Mouse (Mus musculus) brain, adult 2 months (tissue): ENCODE measurements at regions not wholly inside any gene's neighbourhood (a gene's known extent, or its start where the extent isn't known, plus 50 kb on each side); places are given as distances from the start of the nearest gene placed in this dataset.

Source experiments
- DNase-seq: peaks from one replicate; pipeline ENCODE4 v3.0.0; 2011; ENCODE audit warnings: low read depth, low spot score

DNA sequence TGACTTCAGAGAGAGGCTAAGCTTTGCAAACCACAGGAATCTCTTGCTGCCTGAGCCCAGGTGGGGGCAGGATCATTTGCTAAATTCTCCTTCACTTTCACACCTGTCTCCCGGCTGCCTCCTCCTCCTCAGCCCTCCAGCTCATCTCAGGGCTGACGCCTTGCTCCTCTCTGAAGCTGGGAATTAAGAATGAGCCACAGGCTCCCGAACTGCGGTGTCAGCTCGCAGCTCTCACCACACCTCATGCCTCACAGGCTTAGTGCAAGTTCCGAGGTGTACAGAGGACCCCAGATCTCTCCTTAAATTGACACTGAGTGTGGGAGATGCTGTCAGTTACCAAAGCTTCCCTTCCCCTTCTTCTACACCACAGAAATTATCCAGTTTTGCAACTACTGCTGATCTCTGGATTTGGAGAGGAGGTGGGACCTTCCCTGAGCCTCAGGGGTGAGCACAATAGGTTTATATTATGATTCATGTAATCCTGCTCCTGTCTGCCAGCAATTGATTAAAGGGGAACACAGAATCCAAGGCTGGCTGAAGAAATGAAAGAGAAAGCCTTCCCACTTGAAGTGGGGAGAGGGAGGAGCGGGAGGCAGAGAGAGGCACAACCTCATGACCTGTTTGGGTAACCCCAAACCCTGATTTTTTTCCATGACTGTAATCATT, 456.6 kb upstream of the Tbx3 start:
- peak; percentile 70 for DNase-seq

DNA sequence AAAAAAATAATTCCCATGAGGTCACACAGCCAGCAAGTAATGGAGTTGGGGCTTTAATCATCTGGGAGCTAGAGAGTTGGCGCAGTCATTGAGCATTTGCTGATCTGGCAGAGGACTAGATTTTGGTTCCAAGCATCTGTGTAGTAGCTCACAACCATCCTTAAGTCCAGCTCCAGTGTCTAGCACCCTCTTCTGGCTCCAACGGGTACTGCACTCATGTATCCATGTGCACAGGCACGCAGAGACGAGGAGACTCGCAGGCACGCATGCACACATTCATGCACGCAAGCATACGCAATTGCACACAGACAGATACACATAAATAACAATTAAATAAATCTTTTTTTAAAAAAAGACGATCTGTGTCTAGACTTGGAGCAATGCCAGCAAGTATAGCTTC, 455.5 kb upstream of the Tbx3 start:
- DNase-seq: no peak

DNA sequence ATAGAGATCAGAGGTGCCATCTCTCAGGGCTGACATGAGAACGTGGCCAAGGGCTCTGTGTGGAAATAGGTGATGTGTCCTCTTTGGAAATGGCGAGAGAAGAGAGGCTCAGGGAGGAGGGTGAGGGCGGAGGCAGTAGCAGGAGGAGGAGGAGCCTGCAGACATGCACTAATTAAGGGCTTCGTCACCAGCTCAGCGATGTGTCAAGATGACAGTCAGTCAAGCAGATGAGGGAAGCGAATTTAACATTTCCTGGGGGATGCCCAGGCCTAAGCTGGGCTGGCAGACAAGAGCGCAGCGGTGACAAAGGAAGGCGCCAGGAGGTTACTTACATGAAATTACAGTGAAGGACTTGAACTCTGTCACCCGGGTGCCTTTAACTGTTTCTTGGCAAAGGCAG, 455.1 kb upstream of the Tbx3 start:
- peak; percentile 21 for DNase-seq

DNA sequence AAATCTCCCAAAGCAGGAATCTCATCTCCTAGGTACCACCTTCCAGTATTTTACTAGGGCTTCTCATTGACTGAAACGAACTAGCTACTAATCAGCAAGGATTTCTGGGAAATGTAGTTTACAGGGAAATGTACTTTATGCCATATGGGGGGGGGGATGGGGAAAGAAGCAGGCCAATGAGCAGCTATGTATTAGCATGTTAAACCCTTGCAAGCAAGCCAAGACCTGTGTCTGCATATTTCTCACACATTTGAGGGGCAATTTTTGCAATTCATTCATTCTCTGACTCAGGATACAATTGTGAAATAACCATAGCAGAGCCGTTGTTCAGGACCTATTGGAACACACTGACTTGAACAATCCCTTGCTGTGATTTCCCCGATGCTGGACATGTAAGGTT, 454.3 kb upstream of the Tbx3 start:
- no peak for DNase-seq

DNA sequence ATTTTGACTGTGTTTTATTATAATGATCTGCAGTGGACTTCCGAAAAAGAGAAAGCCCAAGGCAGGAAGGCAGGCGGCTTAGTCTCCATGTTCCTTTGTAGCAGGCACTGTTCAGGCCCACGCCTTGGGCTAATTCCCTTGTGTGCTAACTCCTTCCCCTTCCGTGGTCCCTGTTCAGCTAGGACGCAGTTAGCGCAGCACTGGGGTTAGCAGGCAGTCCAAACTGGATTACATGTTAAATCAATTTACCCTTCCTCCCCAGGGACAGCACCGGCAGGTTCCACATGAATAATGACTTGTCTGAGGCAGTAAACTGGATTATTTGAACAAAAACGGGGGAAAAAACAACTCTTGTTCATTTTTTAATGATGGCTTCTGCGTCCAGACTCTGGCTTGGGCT, 453.4 kb upstream of the Tbx3 start:
- DNase-seq: no peak

DNA sequence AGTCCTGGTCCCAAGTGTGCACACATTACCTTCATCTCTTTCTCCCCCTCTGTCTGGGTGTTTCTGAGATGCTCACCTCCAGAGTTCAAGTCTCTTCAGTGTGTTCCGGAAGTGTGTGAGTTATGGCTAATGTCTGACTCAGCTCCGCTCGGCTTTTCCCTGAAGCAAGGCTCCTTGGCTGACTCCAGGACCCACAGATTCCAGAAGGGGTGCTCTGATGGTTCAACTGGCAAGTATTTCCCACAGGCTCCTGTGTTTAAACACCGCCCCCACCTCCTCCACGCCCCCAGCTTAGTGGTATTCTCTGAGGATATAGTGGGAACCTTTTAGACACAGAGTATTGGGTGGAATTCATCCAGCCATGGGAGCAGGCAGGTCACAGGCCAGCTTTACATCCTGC, 441.8 kb upstream of the Tbx3 start:
- no peak for DNase-seq

DNA sequence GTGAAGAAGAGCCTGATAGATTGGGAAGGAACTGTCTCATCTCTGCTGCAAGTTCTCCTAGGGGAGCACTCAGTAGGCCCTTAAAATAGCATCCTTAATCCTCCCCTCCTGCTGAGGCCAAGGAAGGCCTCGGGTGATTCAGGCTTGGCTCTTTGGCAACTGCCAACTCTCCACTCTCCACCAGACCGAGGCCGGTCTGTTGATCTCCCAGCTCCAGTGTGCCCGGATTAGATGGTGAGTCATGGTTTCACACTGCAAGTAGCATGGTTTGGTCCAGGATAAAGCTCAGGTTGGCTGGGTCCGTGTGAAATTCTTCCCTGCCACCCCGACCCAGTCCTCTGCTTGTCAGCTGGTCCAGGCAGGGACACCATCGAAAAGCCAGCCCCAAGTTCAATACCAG, 437.5 kb upstream of the Tbx3 start:
- DNase-seq: peak; percentile 78

DNA sequence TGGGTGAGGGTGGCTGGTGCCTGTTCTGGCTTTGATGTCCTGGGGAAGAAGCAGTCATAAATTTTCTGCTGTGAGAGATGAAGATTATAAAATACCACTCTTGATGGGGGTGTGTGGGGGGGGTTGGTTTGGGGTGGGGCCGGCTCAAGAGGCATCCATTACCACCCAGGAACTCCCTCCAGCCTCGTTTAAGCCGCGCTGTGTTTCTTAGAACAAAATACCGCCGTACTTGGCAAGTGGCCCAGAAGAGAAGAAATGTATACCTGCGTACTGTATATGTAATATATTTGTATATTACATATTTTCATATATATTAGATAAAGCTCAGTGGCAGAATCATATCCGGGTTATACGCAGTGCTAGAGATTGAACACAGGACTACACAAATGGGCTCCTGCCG, 434.6 kb upstream of the Tbx3 start:
- no peak for DNase-seq

DNA sequence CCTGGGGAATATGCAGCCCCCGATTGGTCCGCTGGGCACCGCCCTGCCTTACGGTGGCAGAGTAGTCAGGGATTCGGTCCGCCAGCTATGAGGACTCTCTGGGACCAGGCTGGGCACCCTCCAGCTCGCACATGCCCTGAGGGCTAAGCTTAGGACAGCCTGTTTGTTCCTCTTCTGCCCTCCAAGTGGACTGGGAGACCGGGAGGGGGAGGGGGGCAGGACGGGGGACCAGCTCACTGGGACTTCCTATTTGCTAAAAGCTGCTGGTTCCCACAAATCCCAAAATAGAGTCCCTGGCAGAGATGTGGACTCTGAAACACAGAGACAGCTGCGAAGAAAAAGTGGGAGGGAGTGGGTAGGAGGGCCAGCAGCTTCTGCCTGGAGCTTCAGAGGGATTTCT, 423.6 kb upstream of the Tbx3 start:
- peak; percentile 80 for DNase-seq

DNA sequence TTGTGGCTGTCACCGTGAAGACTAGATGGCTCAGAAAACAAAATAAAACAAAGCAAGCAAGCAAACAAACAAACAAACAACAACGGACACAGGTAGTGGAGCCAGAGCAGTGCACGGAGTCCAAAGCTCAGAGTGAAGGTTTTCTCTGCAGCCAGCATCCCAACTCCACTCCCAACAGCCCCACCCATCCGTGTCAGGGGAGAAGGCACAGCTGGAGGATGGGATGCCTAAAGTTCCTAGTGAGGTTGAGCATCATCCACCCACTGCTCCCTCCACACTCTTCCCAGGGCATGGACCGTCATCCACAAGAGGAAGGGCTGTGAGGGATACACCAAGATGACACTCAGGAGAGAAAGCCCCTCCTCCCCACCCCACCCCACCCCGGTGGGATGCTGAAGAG, 421.8 kb upstream of the Tbx3 start:
- DNase-seq: no peak

DNA sequence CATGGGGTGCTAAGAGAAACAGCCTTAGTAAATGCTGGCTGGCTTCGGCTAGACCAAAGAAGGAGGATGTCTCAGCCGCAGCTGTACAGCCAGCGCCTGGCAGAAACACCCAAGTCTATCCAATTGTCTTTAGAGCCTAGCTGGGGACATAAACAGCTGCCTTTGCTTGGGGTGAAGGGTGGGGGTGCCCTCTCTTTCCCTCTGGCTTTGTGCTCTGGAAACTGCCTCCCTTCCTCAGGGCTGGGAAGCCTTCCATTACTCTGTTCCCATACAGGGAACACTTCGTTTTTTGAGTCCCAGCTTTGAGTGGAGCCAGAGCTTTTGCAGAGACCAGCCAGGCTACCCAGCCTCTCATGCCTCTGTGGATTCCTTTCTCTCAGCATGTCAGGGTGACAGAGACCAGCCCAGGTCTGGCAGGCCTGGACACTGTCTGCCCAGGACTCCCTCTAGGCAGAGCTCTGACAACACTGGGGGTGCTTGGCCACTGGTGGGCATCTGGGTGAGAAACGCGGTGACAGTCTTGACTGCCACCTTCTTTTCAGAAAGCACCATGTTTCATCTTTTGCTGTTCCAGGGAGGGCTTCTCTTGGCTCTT, 421.2 kb upstream of the Tbx3 start:
- DNase-seq: no peak

DNA sequence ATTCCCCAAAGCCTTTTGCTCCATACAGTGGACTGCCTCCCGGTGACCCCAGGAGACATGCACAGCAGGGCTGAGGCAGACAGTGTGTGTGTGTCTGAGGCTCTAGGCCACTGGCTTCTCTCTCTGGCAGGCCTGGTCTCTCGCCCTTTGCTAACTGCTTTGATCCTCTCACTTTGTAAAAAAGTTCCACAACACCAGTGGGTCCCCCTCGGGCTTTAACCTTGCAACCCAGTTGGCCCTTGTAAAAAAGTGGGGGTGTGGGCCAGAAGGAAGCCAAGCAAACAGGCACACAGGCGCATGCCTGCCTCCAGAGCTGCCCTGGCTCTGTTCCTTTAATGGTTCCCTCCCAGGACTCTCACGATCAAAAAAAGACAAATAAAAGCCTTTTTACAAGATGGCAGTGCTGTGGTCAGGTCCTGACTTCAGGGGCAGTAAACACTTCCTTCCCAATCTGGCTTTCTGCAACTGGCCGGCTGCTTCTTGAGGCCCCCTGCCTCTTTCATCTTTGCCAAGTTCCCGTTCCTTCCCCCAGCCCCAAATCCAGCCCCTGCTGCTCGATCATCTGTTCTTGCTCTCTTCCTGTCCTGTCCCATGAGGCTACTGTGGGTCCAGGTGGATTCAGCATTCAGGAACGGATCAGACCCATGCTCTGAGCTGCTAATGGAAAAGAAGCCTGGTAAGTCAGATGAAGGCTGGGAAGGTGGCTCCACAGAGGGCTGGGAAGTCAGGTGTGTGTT, 419.0 kb upstream of the Tbx3 start:
- DNase-seq: no peak

DNA sequence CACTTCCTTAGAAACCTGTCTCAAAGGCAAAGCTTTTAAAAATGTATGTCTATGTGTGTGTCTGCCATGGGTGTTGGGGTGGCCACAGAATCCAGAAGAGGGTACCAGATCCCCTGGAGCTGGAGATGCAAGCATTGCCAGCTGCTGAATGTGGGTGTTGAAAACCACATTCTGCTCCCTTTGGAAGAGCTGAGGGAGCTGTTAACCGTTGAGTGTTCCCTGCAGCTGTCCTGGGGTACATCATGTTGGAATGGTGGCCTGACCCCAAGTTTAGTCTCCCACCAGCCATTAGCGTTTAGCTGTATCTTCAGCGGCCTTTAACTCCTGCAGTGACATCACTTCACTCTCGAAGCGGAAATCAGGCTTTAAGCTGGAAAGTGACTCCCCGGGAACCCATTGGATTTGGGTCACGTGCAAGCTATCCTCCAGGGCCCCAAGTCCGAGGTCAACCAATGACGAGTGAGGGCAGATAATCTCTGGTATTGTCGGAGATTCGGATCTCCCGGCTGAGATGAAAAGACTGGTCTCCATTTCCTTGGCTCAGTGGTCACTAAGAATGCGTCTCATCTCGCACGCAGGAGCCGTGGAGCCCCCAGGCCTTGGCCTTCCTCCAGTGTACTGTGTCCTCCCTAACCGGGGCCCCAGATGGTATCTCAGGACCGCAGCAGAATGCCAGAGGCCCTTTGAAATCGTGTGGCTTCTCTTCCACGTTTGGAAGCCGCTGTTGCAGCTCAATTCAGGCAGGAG, 412.9 kb upstream of the Tbx3 start:
- no peak for DNase-seq

DNA sequence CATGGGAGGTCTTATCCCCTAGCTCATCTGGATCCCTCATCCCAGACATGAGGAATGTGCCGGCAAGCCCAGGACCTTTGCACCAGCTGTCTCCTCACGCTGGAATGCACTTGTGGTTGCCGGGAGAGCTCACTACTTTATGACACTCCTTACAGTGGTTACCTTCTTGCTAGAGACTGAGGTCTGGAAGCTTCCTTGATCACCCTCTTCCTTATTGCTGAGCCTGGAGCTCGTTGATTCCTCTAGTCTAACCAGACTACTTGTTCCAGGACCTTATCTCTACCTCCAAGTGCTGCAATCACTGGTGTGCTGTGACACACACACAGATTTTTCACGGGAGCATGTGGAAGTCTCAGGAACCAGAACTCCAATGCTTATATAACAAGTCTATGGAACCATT, 411.6 kb upstream of the Tbx3 start:
- DNase-seq: no peak

DNA sequence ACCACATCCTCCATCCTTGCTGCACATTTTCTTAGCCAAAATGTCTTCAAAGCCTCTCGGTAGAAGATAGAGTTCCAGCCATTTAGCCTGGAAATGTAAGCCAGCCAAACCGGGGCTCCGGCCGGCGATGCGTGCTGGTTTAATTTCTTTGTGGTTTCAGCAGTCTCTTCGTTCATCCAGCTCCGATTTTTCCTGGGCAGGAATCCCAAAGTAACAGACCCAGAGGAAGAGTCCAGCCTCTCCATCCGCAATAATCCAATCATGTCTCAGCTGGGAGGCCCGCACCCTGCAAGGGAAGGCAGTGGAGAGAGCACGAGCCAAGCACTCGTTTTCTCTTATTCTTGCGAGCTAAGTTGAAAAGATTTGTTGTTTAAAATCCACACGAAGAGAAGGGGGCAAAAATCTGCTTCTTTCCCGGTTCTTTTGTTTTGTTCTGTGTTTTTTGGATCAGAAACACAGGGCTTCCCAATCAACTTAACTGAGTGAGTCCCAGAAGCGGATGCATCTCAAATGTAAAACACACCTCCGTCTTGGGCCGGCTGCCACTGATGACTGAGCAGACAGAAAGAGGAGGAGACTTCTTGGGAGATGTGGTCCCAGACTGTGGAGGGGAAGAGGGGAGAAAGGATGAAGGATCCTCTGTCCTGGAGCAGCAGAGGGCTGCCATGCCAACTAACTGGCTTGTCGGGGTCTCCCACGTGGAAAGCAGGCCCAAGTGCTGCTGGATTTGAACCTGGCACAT, 405.1 kb upstream of the Tbx3 start:
- DNase-seq: peak; percentile 45

DNA sequence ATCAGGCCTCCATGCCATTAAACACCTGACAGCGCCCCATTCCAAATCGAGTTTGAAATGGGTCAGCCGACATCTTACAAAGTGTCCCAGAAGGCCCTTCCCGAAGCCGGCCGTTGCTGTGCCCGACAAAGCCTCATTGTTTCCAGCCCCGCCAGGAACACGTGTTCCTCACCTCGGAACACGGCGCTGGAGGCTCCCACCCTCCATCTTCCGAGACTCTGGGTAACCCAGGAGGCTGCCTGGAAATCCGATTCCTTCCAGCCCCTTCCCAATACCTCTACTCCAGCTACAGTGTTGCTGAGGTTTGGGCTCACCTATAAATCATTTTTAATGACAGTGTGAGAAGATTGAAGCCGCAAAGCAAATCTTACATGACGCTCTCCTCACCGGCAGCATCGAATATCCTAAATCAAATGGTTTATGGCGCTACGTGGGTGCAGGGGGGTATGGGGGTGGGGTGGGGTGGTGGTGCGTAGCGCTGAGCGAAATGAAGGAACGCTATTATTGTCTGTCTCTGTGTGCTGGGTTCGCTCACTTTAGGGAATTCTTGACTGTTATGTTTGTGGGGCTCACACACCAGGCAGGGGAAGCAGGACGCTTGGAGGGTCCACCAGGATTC, 399.1 kb upstream of the Tbx3 start:
- no peak for DNase-seq

DNA sequence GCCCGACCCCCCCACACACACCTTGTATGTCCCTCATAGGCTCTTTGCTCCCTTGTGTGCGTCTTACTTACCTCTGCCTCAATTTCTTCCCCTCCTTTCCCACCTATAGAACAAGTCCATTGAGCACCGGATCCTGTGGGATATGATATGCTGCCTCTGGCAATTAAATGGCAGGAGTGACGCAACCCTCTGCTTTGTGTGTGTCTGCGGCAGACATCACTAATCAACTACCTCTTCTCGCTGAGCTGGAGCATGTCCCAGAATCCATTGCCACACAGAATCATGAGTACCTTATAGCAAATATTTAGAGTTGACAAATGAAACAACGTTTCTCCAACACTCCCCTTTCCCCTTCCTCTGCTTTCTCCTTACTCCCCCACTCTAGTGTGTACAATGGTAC, 397.3 kb upstream of the Tbx3 start:
- DNase-seq: no peak

DNA sequence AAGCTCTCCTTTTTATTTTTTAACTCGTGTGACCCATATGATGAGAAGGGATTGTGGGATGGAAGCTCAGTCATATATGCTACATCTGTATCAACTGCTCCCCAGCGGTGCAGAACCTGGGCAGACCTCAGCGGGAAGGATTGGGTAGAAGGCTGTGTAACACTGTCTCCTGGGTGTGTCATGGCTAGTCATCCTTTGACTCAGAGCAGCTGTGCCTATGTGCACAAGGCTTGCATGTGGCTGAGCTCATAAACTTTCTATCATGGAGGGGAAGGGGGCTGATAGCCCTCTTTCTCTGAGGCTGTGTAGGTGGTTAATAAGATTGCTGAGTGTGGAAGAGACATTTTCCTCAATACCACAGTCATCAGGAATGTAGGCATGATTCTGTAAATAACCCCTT, 396.9 kb upstream of the Tbx3 start:
- DNase-seq: no peak

DNA sequence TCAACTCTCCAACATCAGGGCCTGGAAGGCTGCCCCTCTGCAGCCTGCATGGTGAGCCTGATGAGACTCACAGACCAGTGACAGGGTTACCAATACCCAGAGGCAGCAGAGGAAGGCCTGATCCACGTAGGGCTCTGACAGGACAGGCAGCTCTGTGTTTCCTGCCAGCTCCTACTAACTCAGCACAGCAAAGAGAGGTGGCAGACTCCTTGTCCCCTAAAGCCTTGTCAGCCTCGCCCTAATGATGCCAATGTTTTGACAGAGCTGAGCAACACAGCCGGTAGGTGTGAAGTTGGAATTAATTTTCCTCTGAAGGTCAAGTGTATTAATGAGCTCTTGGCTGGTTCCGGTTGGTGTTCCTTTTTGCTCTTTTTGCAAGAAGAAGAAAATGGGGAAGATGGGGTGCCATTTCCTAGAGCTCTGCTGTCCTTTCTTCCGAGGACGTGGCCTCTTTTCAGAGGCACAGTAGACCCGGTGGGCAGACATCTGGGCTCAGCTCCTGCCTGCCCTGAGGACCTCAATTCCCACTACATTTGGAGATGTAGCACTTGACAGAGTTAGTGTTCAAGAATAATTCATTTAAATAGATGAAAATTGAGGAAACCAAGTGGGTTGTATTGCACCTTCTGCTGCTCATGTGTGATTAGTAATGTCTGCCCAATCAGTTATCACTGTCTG, 395.5 kb upstream of the Tbx3 start:
- DNase-seq: no peak

DNA sequence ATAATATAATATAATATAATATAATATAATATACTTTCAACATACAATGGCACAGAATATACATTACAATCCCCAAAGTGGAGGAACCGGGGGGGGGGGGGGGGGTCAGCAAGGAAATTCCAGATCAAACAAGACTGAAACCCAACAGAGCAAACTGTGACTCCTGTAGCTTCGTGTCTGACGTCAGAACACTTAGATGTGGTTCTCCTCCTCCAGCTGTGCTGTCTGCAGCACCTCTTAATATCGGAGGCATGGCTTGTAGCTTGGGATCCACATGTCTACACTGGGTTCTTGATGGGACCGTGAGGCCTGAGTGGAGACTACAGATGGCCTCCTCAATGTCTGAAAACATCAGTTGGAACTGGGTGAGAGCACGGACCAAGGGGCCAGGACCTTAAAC, 390.3 kb upstream of the Tbx3 start:
- no peak for DNase-seq

DNA sequence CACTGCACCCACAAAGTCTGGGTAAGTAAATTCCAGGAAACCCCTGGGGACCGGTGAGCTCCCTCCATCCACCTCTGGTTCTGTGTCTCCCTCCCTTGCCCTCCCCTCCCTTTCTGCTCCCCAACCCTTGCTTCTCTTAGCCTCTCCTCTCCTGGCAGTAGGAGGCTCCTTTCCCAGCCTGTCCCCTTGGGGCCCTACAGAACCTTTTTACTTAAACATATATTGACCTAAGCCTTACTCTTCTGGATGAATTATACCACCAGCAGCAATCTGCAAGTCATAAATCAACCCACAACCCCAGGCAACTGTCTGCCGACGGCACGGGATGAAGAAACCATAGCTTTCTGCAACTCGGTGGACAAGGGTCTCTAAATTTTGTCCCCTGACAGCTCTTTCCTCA, 380.7 kb upstream of the Tbx3 start:
- no peak for DNase-seq
